Mouse (Mus musculus) liver, embryonic 14.5 days (tissue): ENCODE data around the gene Itpripl2.

ENCODE experiments used
- CTCF ChIP-seq: IDR thresholded peaks from 2 replicates; pipeline ENCODE4 v1.5.1; 2016; ENCODE audit warnings: antibody characterized with exemption, low read depth, control low read depth
- EP300 ChIP-seq: IDR thresholded peaks from 2 replicates; pipeline ENCODE4 v1.6.1; 2016; ENCODE audit warnings: antibody characterized with exemption, low read depth

DNA sequence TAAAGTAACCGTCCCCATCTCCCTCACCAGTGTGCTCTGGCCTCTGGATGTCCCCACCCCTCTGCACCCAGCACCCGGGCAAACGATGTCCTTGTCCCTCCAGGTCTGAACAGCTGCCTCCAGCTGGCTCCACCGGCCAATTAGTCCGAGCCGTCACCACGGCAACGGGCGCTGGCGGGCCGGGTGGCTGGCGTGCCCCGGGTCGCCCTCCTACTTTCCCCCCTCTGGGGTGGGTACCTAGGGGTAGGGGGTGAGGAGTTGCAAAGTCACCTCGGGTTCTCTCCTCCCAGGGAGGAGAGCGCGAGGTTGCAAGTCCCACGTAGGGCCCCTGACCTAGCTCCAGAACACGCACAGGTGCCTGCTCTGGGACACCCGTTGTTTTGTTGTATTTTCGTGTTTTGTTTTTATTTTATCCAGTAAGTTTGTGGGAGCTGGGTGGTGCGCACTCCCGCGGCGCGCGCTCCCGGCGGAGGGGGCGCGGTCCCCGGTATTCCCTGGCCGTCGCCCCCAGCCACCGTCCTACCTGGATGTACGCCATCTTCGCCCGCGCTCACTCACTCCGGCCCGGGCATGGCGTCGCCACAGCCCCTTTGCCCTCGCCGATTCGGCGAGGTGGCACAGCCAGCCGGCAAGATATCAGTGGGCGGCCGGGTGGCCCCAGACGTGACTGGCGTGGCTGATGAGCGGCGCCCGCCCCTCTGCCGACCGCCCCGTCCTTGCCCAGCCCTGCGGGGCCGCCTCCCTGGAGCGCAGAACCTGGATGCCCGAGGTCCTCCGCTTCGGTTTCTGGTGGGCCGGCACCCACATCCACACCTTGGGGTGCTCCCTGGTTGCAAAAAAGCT lies 44.3 kb downstream of the Itpripl2 start:
- TF ChIP-seq EP300 (no peak), CTCF (no peak)
